Mouse (Mus musculus) cerebellum, adult 9-11 months (tissue): ENCODE measurements around the gene Vmn2r53.
"Not testable (repeated sequence)": the region's sequence is repeated elsewhere in the genome, so short reads cannot be mapped to it uniquely, and the experiment has no call there.

ENCODE experiments used
- DNase-seq: peaks from one replicate; pipeline ENCODE4 v3.0.0; 2022

Vmn2r53 gene

GRCm38 (mm10) chr7:12608688-12609087 is at the start of gene Vmn2r53:
TSS of gene Vmn2r53 (minus strand) at chr7:12608788.
- DNase-seq: no peak

- not testable (repeated sequence) for DNase-seq
Measured at GRCm38 (mm10) chr7:12640219-12640618, 31.6 kb upstream of the Vmn2r53 start, which contains the start of gene Vmn2r54. TSS of gene Vmn2r54 (minus strand) at chr7:12640319.
